Mouse (Mus musculus) liver, embryonic 14 days (tissue): ENCODE results near the gene Garnl3. TPM values are rescaled to one million over a fixed set of nuclear protein-coding genes. Genes with fewer than 3 reads are reported as not detected.

Source experiments
- polyA plus RNA-seq: library from polyadenylated mRNA; depleted of rRNA; stranded (reverse); fragments of >200 nt; gene quantifications from 2 replicates; pipeline ENCODE4 v1.2.3, GENCODE M21; 2012; rRNA removed

Gene Garnl3
- 0.51 and 0.78 TPM in 2 replicates for polyA plus RNA-seq

DNA sequence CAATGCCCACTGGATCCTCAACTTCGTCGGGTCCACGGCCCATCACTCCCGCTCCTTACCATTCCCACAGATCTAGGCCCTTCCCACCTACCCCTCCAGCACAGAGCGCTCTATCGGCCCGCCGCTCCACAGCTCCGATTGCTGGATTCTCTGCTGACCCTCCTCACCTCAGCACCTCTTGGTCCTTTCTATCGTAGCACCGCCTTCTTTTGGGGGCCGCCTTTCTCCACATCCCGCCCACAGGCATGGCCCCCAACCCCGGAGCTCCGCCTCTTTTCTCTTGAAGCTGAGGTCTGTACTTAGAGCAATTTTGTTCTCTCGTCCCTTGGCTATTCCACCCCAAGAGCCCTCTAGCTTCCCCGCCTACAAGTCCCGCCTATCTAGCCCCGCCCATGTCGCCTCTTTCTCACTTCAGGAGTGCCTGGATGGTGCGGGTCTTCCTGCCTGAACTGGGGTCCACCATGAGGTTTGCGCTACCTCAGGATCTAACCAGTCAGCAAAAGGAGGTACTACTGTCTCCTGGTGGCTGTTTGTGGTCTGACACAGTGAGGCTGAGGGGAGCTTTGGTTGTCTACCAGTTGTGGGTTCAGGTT is at the start of gene Garnl3:
Gene Garnl3, minus strand, starts transcription at position 155 of the 593 bp plus-strand sequence.

DNA sequence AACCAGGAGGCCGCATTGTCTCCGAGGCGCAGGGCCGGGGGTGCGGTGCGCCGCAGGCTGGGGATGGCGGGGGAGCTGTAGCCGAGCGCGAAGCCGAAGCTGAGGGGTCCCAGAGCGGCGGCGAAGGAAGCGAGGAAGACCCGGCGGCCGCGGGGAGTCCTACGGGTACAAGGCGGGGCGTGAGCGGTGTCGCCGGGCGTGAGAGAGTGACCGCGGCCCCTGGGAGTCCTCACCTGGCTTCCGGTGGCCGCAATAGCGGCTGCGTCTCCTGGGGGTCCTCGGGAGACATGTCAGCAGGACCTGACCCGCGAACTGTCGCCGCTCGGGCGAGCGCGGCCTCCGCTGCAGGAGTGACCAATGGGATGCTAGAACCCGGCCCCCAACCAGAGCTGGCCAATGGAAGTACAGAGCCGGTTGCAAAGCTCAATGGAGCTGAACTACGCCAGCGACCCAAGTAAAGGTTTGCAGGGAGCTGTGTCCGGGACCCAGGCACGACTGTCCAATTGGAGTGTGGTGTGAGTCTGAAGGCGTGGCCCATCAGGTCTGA is 149.7 kb downstream of the Garnl3 start, which contains the start of gene Slc2a8:
Gene Slc2a8, minus strand, starts transcription at position 359 of the 547 bp plus-strand sequence.

DNA sequence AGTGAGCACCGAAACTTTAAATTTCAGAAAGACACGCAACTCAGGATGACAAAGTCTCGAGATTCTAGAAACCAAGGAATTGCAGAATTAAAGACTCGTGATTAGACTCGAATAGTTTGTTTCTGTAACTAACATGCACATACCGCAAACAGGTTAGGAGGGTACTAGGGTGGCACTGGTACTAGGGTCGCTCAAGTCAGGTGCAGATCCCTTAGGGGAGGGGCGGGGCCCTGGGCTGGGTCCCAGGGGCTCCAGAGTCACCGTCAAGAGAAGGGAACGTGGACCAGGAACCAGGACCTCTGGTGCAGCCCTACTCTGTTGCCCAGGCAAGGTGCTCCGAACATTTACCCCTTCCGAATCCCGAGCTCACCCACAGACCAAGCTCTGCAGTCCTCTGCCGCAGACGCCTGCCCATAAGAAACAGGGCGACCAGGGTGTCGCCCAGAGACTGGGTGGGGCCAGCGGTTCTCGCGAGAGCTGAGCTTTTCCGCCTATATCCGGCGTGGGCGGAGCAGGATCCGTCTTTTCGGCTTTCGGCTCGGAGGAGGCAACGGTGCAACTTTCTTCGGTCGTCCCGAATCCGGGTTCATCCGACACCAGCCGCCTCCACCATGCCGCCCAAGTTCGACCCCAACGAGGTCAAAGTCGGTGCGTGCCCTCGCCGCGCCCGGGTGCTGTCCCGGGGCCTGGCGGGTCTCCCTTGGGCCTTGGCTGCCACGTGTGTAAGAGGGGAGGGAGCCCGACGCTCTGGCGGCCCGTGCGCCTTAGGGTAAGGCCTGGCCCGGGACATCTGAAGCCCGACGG is 170.1 kb downstream of the Garnl3 start, which contains the start of the genes Rpl12 and Lrsam1:
Gene Rpl12, plus strand, starts transcription at position 368 of the 804 bp plus-strand sequence.
Gene Lrsam1, minus strand, starts transcription at position 423 of the 804 bp plus-strand sequence.

Other genes starting within 250 kb of the Garnl3 start
- 627 and 656 TPM in 2 replicates for gene Rpl12, start 170.1 kb downstream of the Garnl3 start, polyA plus RNA-seq
- gene Lrsam1, start 170.0 kb downstream of the Garnl3 start, polyA plus RNA-seq: 2.4 and 2.5 TPM in 2 replicates
- 4.1 and 4.7 TPM in 2 replicates for gene Slc2a8, start 149.6 kb downstream of the Garnl3 start, polyA plus RNA-seq
- gene Angptl2, start 84.4 kb upstream of the Garnl3 start, polyA plus RNA-seq: 1.4 and 2.3 TPM in 2 replicates
- gene Ralgps1, start 239.8 kb upstream of the Garnl3 start, polyA plus RNA-seq: 0.68 and 0.80 TPM in 2 replicates